Mouse (Mus musculus) intestine, embryonic 14.5 days (tissue): Measurements from ENCODE around the gene U2af2. TPM values are rescaled to one million over a fixed set of nuclear protein-coding genes. Genes with fewer than 3 reads are reported as not detected.
"Not testable (repeated sequence)": the region's sequence is repeated elsewhere in the genome, so short reads cannot be mapped to it uniquely, and the experiment has no call there.

Experiments
- ATAC-seq: fragments of 200-750 bp; cut with Nextera tagmentation; replicated peaks from 2 replicates; pipeline ENCODE4 v1.8.0; 2017; ENCODE audit warnings: low read depth, moderate number of reproducible peaks, moderate TSS enrichment, moderate library complexity; ENCODE audit not compliant: low FRiP score, low TSS enrichment
- DNase-seq: peaks from one replicate; pipeline ENCODE4 v3.0.0-alpha.2; 2018; ENCODE audit warnings: low spot score
- H3K27ac ChIP-seq: fragments of 300-500 bp; sonication (generic); 2 replicates; pipeline ENCODE4 v1.5.1; 2014; ENCODE audit warnings: low read depth, mild to moderate bottlenecking, control low read depth
- H3K27me3 ChIP-seq: fragments of 300-500 bp; sonication (generic); replicated peaks from 2 replicates; pipeline ENCODE4 v1.6.1; 2014; ENCODE audit warnings: low read length, control low read depth; ENCODE audit not compliant: control insufficient read depth, insufficient read depth
- H3K36me3 ChIP-seq: fragments of 300-500 bp; sonication (generic); 2 replicates; pipeline ENCODE4 v1.6.1; 2014; ENCODE audit warnings: low read length, control low read depth; ENCODE audit not compliant: control insufficient read depth, insufficient read depth
- H3K4me1 ChIP-seq: fragments of 300-500 bp; sonication (generic); replicated peaks from 2 replicates; pipeline ENCODE4 v1.6.1; 2014; ENCODE audit warnings: low read length, control low read depth, mixed read lengths; ENCODE audit not compliant: control insufficient read depth, insufficient read depth
- H3K4me2 ChIP-seq: fragments of 300-500 bp; sonication (generic); 2 replicates; pipeline ENCODE4 v1.6.1; 2014; ENCODE audit warnings: low read length
- H3K4me3 ChIP-seq: fragments of 300-500 bp; sonication (generic); 2 replicates; pipeline ENCODE4 v1.5.1; 2014; ENCODE audit warnings: low read depth, low read length, control low read depth, mixed read lengths
- H3K9ac ChIP-seq: fragments of 300-500 bp; sonication (generic); 2 replicates; pipeline ENCODE4 v1.6.1; 2014; ENCODE audit warnings: mild to moderate bottlenecking, low read length
- H3K9me3 ChIP-seq: fragments of 300-500 bp; sonication (generic); 2 replicates; pipeline ENCODE4 v1.6.1; 2016; ENCODE audit warnings: low read length, control low read depth; ENCODE audit not compliant: control insufficient read depth
- WGBS: fragments of 180-500 bp; shearing (Covaris S2); extraction: QIAGEN DNeasy Blood & Tissue Kit; methylation state at CpG from one replicate; pipeline ENCODE4 v1.1.7; 2014; 5-methylcytosine and 5-hydroxymethylcytosine counted together
- polyA plus RNA-seq: library from polyadenylated mRNA; unstranded; fragments of >200 nt; fragmentation: Nextera tagmentation; extraction: Ambion mirVana; gene quantifications from 2 replicates; pipeline ENCODE4 v1.2.1, GENCODE M21; 2014

The U2af2 gene
- polyA plus RNA-seq, 1 experiment from 2014 or later: 133 TPM

- Histone ChIP-seq H3K9me3 (peaks cover 2% of the 10 kb centered on the region; the same call in 1 of the 2 replicates), H3K27me3 (no peaks in the 10 kb centered on the region), H3K9ac (no peak overlapping the region), H3K36me3 (peaks cover 18% of the 10 kb centered on the region), H3K4me2 (no peak overlapping the region), H3K4me1 (peaks cover 20% of the 10 kb centered on the region), H3K4me3 (no peak overlapping the region), H3K27ac (no peak overlapping the region)
- 96% methylated on average over 21 of the region's 21 CpGs for WGBS
- ATAC-seq (no peak), DNase-seq (no peak)
Measured at GRCm38 (mm10) chr7:5017931-5018330, 44.0 kb upstream of the U2af2 start.

GRCm38 (mm10) chr7:5019576-5019975, 42.4 kb upstream of the U2af2 start:
- peak overlapping the region; percentile 73 for H3K4me3 ChIP-seq
- peak overlapping the region; percentile 49; the same call in 1 of the 2 replicates for H3K9ac ChIP-seq
- DNase-seq, H3K9me3 ChIP-seq, H3K27me3 ChIP-seq, ATAC-seq: not testable (repeated sequence)
- peaks cover 20% of the 10 kb centered on the region for H3K4me1 ChIP-seq
- peaks cover 29% of the 10 kb centered on the region for H3K36me3 ChIP-seq
- H3K4me2 ChIP-seq: peak overlapping the region; percentile 95
- H3K27ac ChIP-seq: peak overlapping the region; percentile 94
- 26% methylated on average over 8 of the region's 8 CpGs for WGBS

GRCm38 (mm10) chr7:5020000-5020681, 41.8 kb upstream of the U2af2 start, which contains the start of the genes Zfp865 and Ccdc106:
Gene Zfp865, plus strand, starts transcription at chr7:5020376.
Gene Ccdc106, plus strand, starts transcription at chr7:5020553.
- ATAC-seq (peak; percentile 89), DNase-seq (peak; percentile 98)
- Histone ChIP-seq H3K27ac (peak within 1 kb of the TSS; percentile 94), H3K36me3 (peaks cover 35% of the 10 kb centered on the region), H3K4me2 (peak within 1 kb of the TSS; percentile 95), H3K4me3 (peak within 1 kb of the TSS; percentile 73), H3K27me3 (no peaks in the 10 kb centered on the region), H3K9ac (peak within 1 kb of the TSS; percentile 98), H3K9me3 (peaks cover 2% of the 10 kb centered on the region; the same call in 1 of the 2 replicates), H3K4me1 (peaks cover 20% of the 10 kb centered on the region)
- under 1% methylated on average over 43 of the region's 49 CpGs for WGBS

GRCm38 (mm10) chr7:5020685-5021084, 41.3 kb upstream of the U2af2 start:
- under 1% methylated on average over 9 of the region's 15 CpGs for WGBS
- Histone ChIP-seq H3K27me3 (no peaks in the 10 kb centered on the region), H3K9me3 (peaks cover 2% of the 10 kb centered on the region; the same call in 1 of the 2 replicates), H3K4me2 (peak overlapping the region; percentile 95), H3K4me1 (peaks cover 20% of the 10 kb centered on the region), H3K27ac (peak overlapping the region; percentile 94), H3K9ac (peak overlapping the region; percentile 98), H3K36me3 (peaks cover 38% of the 10 kb centered on the region), H3K4me3 (peak overlapping the region; percentile 73)
- ATAC-seq (no peak), DNase-seq (no peak)

- no peak for DNase-seq
- WGBS: 48% methylated on average over 5 of the region's 5 CpGs
- peak overlapping the region; percentile 95 for H3K4me2 ChIP-seq
- peak overlapping the region; percentile 73 for H3K4me3 ChIP-seq
- ATAC-seq: no peak
- H3K9ac ChIP-seq: peak overlapping the region; percentile 98
- H3K4me1 ChIP-seq: peaks cover 17% of the 10 kb centered on the region
- peak overlapping the region; percentile 94 for H3K27ac ChIP-seq
- peaks cover 2% of the 10 kb centered on the region; the same call in 1 of the 2 replicates for H3K9me3 ChIP-seq
- peaks cover 43% of the 10 kb centered on the region for H3K36me3 ChIP-seq
- H3K27me3 ChIP-seq: no peaks in the 10 kb centered on the region
Measured at GRCm38 (mm10) chr7:5021197-5021596, 40.7 kb upstream of the U2af2 start.

DNA sequence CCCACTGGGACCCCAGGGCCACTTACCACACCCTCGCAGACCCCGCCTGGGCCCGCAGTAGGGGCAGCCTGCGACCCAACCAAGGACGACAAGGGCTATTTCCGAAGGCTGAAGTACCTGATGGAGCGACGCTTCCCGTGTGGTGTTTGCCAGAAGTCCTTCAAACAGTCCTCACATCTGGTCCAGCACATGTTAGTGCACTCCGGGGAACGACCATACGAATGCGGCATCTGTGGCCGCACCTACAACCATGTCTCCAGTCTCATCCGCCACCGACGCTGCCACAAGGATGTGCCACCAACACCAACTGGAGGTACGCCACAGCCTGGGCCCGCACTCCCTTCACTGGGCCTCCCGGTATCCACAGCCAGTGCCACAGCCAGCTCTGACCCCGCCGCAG, 32.4 kb upstream of the U2af2 start:
- 94% methylated on average over 22 of the region's 22 CpGs for WGBS
- DNase-seq: no peak
- no peak overlapping the region for H3K27ac ChIP-seq

GRCm38 (mm10) chr7:5029946-5030345, 32.0 kb upstream of the U2af2 start:
- no peaks in the 10 kb centered on the region for H3K27me3 ChIP-seq
- WGBS: 91% methylated on average over 21 of the region's 21 CpGs
- DNase-seq (no peak), ATAC-seq (no peak)
- H3K9me3 ChIP-seq: peaks cover 43% of the 10 kb centered on the region
- no peak overlapping the region for H3K27ac ChIP-seq
- H3K4me3 ChIP-seq: no peak overlapping the region
- peaks cover 91% of the 10 kb centered on the region for H3K36me3 ChIP-seq
- H3K4me2 ChIP-seq: no peak overlapping the region
- no peak overlapping the region for H3K9ac ChIP-seq
- H3K4me1 ChIP-seq: no peaks in the 10 kb centered on the region

More for the DNA sequence above, 32.4 kb upstream of the U2af2 start:
- Histone ChIP-seq H3K9ac (no peak overlapping the region), H3K4me1 (no peaks in the 10 kb centered on the region), H3K9me3 (peaks cover 43% of the 10 kb centered on the region), H3K4me2 (no peak overlapping the region), H3K36me3 (peaks cover 91% of the 10 kb centered on the region), H3K27me3 (no peaks in the 10 kb centered on the region), H3K4me3 (0 out of 2 replicates have a peak overlapping the region, but pooled peaks have one; percentile 2)
- no peak for ATAC-seq

DNA sequence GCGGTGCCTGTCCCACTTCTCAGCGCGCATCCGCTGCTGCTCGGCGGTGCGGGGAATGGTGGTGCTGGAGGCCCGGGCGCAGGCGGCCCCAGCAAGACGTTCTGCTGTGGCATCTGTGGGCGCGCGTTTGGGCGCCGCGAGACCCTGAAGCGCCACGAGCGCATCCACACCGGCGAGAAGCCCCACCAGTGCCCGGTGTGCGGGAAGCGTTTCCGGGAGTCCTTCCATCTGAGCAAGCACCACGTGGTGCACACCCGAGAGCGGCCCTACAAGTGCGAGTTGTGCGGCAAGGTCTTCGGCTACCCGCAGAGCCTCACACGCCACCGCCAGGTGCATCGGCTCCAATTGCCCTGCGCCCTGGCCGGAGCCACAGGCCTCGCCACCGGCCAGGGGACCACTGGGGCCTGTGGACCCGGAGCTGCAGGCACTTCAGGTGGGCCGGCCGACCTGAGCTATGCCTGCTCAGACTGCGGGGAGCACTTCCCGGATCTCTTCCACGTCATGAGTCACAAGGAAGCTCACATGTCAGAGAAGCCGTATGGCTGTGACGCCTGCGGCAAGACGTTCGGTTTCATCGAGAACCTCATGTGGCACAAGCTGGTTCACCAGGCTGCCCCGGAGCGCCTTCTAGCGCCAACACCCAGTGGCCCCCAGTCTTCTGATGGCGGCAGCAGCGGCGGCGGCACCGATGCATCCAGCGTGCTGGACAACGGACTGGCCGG, 31.2 kb upstream of the U2af2 start:
- no peaks in the 10 kb centered on the region for H3K27me3 ChIP-seq
- H3K27ac ChIP-seq: no peak overlapping the region
- no peak for DNase-seq
- H3K36me3 ChIP-seq: peaks cover 93% of the 10 kb centered on the region
- H3K4me3 ChIP-seq: no peak overlapping the region
- no peak overlapping the region for H3K9ac ChIP-seq
- H3K9me3 ChIP-seq: peaks cover 46% of the 10 kb centered on the region
- no peak overlapping the region for H3K4me2 ChIP-seq
- 83% methylated on average over 63 of the region's 63 CpGs for WGBS
- no peak for ATAC-seq
- H3K4me1 ChIP-seq: no peaks in the 10 kb centered on the region
